Mouse (Mus musculus) embryonic facial prominence, embryonic 14.5 days (tissue): ENCODE measurements at regions not wholly inside any gene's neighbourhood (a gene's known extent, or its start where the extent isn't known, plus 50 kb on each side); places are given as distances from the start of the nearest gene placed in this dataset.

ENCODE experiments used
- ATAC-seq: fragments of 200-750 bp; cut with Nextera tagmentation; 2 replicates; pipeline ENCODE4 v1.8.0; 2017; ENCODE audit warnings: low read depth, moderate number of reproducible peaks, moderate TSS enrichment
- DNase-seq: peaks from one replicate; pipeline ENCODE4 v3.0.0-alpha.2; 2015; ENCODE audit warnings: low spot score
- H3K27ac ChIP-seq: fragments of 300-500 bp; sonication (generic); replicated peaks from 2 replicates; pipeline ENCODE4 v1.5.1; 2014; ENCODE audit warnings: low read depth, mild to moderate bottlenecking, low read length, moderate library complexity
- H3K27me3 ChIP-seq: fragments of 300-500 bp; sonication (generic); replicated peaks from 2 replicates; pipeline ENCODE4 v1.6.1; 2014; ENCODE audit warnings: low read length; ENCODE audit not compliant: control insufficient read depth, insufficient read depth
- H3K36me3 ChIP-seq: fragments of 300-500 bp; sonication (generic); 2 replicates; pipeline ENCODE4 v1.6.1; 2014; ENCODE audit warnings: low read length, mixed read lengths; ENCODE audit not compliant: control insufficient read depth, insufficient read depth
- H3K4me1 ChIP-seq: fragments of 300-500 bp; sonication (generic); 2 replicates; pipeline ENCODE4 v1.6.1; 2014; ENCODE audit warnings: antibody characterized with exemption, low read length; ENCODE audit not compliant: control insufficient read depth, insufficient read depth
- H3K4me2 ChIP-seq: fragments of 300-500 bp; sonication (generic); 2 replicates; pipeline ENCODE4 v1.6.1; 2014; ENCODE audit warnings: low read depth, mild to moderate bottlenecking, low read length, moderate library complexity, mixed read lengths
- H3K4me3 ChIP-seq: fragments of 300-500 bp; sonication (generic); 2 replicates; pipeline ENCODE4 v1.5.1; 2014; ENCODE audit warnings: low read depth, mild to moderate bottlenecking, low read length
- H3K9ac ChIP-seq: fragments of 300-500 bp; sonication (generic); 2 replicates; pipeline ENCODE4 v1.6.1; 2014; ENCODE audit warnings: low read depth, mild to moderate bottlenecking, low read length, moderate library complexity, mixed read lengths
- H3K9me3 ChIP-seq: fragments of 300-500 bp; sonication (generic); 2 replicates; pipeline ENCODE4 v1.6.1; 2016; ENCODE audit warnings: low read length; ENCODE audit not compliant: control insufficient read depth
- WGBS: fragments of 180-500 bp; shearing (Covaris S2); extraction: QIAGEN DNeasy Blood & Tissue Kit; methylation state at CpG from one replicate; pipeline ENCODE4 v1.1.7; 2014; 5-methylcytosine and 5-hydroxymethylcytosine counted together

- Histone ChIP-seq H3K36me3 (no peaks in the 10 kb centered on the region), H3K27me3 (no peaks in the 10 kb centered on the region), H3K27ac (no peak overlapping the region), H3K9ac (no peak overlapping the region), H3K9me3 (no peaks in the 10 kb centered on the region), H3K4me2 (no peak overlapping the region), H3K4me3 (no peak overlapping the region), H3K4me1 (peaks cover 12% of the 10 kb centered on the region; the same call in 1 of the 2 replicates)
- WGBS: 91% methylated on average over 9 of the region's 9 CpGs
- ATAC-seq (no peak), DNase-seq (no peak)
Measured at GRCm38 (mm10) chr12:8447612-8448011, 52.2 kb downstream of the Rhob start.

DNA sequence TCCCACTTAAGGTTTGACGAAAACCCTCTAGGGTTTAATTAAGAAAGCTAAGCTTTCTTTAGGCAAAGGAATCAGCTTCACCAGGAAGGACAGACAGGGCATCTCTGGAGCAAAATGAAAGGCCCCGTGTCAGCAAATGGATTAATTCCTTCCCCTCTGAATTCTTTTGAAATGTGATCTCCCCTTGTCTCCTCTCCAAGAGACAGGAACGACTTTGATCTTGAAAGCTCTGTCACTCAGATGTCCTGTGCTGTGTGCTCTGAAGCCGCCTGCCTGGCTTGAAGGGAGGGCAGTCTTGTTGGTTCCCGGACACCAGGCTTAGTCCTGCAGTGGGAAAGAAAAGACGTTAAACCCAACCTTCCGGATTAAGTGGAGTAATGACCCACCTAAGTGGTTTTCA is 52.8 kb downstream of the Rhob start:
- H3K4me1 ChIP-seq: peaks cover 12% of the 10 kb centered on the region; the same call in 1 of the 2 replicates
- no peak overlapping the region for H3K4me3 ChIP-seq
- ATAC-seq: 0 out of 2 replicates have a peak, but pooled peaks have one; percentile 51
- H3K27me3 ChIP-seq: no peaks in the 10 kb centered on the region
- no peaks in the 10 kb centered on the region for H3K36me3 ChIP-seq
- WGBS: 8% methylated on average over 7 of the region's 7 CpGs
- peak; percentile 46 for DNase-seq
- H3K4me2 ChIP-seq: no peak overlapping the region
- H3K9me3 ChIP-seq: no peaks in the 10 kb centered on the region
- H3K27ac ChIP-seq: no peak overlapping the region
- H3K9ac ChIP-seq: no peak overlapping the region

GRCm38 (mm10) chr12:8444975-8445853 is 54.6 kb downstream of the Rhob start:
- Histone ChIP-seq H3K27me3 (no peaks in the 10 kb centered on the region), H3K4me1 (peaks cover 11% of the 10 kb centered on the region; the same call in 1 of the 2 replicates), H3K9me3 (no peaks in the 10 kb centered on the region), H3K9ac (no peak overlapping the region), H3K36me3 (no peaks in the 10 kb centered on the region), H3K4me3 (no peak overlapping the region), H3K4me2 (no peak overlapping the region), H3K27ac (no peak overlapping the region)
- peak; percentile 41; the same call in 1 of the 2 replicates for ATAC-seq
- DNase-seq: peak; percentile 50
- 72% methylated on average over 13 of the region's 13 CpGs for WGBS

GRCm38 (mm10) chr12:8443917-8444453 is 55.8 kb downstream of the Rhob start:
- no peak overlapping the region for H3K4me3 ChIP-seq
- WGBS: 49% methylated on average over 4 of the region's 4 CpGs
- no peak for ATAC-seq
- peaks cover 6% of the 10 kb centered on the region; the same call in 1 of the 2 replicates for H3K4me1 ChIP-seq
- no peak overlapping the region for H3K9ac ChIP-seq
- H3K36me3 ChIP-seq: no peaks in the 10 kb centered on the region
- no peaks in the 10 kb centered on the region for H3K9me3 ChIP-seq
- H3K27me3 ChIP-seq: no peaks in the 10 kb centered on the region
- no peak for DNase-seq
- H3K27ac ChIP-seq: no peak overlapping the region
- H3K4me2 ChIP-seq: no peak overlapping the region

DNA sequence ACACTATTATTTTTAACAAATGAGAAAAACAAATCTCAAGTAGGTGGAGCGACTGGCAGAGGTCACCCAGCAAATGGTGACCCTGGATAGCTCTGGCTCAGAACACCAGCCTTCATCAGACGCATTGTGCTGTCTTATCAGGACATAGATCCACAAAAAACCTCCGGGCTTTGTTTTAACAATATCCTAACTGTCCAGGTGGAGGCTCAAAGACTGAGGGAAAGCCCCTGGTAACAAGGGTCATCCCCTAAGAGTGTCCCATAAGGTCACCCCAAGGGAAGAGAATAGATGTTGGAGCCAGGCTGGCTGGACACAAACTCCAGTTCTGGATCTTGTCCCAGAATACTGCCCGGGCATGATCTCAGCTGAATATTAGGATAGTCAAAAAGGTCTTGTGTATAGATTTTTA is 56.6 kb downstream of the Rhob start:
- whole genome bisulfite sequencing: 74% methylated on average over 4 of the region's 4 CpGs
- H3K4me2 ChIP-seq: no peak overlapping the region
- H3K9me3 ChIP-seq: no peaks in the 10 kb centered on the region
- no peak overlapping the region for H3K9ac ChIP-seq
- H3K27ac ChIP-seq: no peak overlapping the region
- ATAC-seq: no peak
- no peaks in the 10 kb centered on the region for H3K36me3 ChIP-seq
- DNase-seq: peak; percentile 24
- no peak overlapping the region for H3K4me3 ChIP-seq
- H3K27me3 ChIP-seq: no peaks in the 10 kb centered on the region
- peaks cover 6% of the 10 kb centered on the region; the same call in 1 of the 2 replicates for H3K4me1 ChIP-seq

GRCm38 (mm10) chr12:8441275-8441674 is 58.5 kb downstream of the Rhob start:
- Histone ChIP-seq H3K9ac (no peak overlapping the region), H3K4me2 (no peak overlapping the region), H3K27me3 (no peaks in the 10 kb centered on the region), H3K27ac (no peak overlapping the region), H3K36me3 (no peaks in the 10 kb centered on the region), H3K4me1 (peaks cover 14% of the 10 kb centered on the region), H3K9me3 (no peaks in the 10 kb centered on the region), H3K4me3 (no peak overlapping the region)
- no peak for DNase-seq
- ATAC-seq: no peak
- 92% methylated on average over 4 of the region's 4 CpGs for WGBS

DNA sequence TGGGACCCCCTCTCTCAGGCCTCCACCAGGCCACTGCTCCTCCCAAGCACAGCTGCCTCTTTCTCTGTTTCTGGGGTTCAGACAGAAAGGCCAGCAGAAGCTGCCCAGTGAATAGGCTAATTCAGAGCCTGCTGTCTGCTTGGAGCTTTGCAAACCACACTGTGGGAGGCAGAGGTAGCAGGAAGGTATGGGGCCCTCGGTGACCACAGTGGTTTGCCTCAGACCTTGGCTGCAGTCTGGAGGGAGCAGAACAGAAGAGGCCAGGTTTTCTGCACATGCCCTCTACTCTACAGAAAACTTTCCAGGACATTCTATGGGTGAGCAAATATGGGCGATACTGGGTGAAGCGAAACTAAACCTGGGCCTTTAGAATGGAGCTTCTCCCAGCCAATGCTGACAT is 59.4 kb downstream of the Rhob start:
- no peak overlapping the region for H3K9ac ChIP-seq
- H3K4me3 ChIP-seq: no peak overlapping the region
- no peaks in the 10 kb centered on the region for H3K27me3 ChIP-seq
- no peaks in the 10 kb centered on the region for H3K36me3 ChIP-seq
- peaks cover 15% of the 10 kb centered on the region for H3K4me1 ChIP-seq
- no peak overlapping the region for H3K27ac ChIP-seq
- H3K9me3 ChIP-seq: no peaks in the 10 kb centered on the region
- no peak overlapping the region for H3K4me2 ChIP-seq
- WGBS: 80% methylated on average over 3 of the region's 3 CpGs
- ATAC-seq (no peak), DNase-seq (no peak)

GRCm38 (mm10) chr12:8439957-8440356 is 59.9 kb downstream of the Rhob start:
- no peak for ATAC-seq
- DNase-seq: no peak
- Histone ChIP-seq H3K36me3 (no peaks in the 10 kb centered on the region), H3K9me3 (no peaks in the 10 kb centered on the region), H3K4me3 (no peak overlapping the region), H3K9ac (no peak overlapping the region), H3K27me3 (no peaks in the 10 kb centered on the region), H3K4me1 (peaks cover 15% of the 10 kb centered on the region), H3K27ac (no peak overlapping the region), H3K4me2 (no peak overlapping the region)
- 83% methylated on average over 3 of the region's 3 CpGs for WGBS
